In genomic region chr13:100988671-100989531, GRCm38 (mm10) we compare ENCODE assay signal across 8 mouse cellular contexts.
DNase-seq lines count a peak whose midpoint lies in the region.

No protein-coding gene starts in this region.

- peak; percentile 5 for DNase-seq in kidney, adult 9 months
- no peak for DNase-seq in kidney, adult 11 months
- DNase-seq in Muller cell, postnatal 12 days (ENCODE audit: inconsistent ontology term) = peak; percentile 77
- DNase-seq in fibroblast of lung, adult 2 months (ENCODE audit: low read depth) = peak; percentile 89
- peak; percentile 31 for DNase-seq in lung, postnatal 10 days
- DNase-seq in spleen, adult 12 weeks (ENCODE audit: low spot score) = no peak
- no peak for DNase-seq in c-Kit-positive CD71-positive TER-119-positive erythroid progenitor cells, embryonic 14.5 days (ENCODE audit: low spot score)
- no peak for DNase-seq in spleen, postnatal 14 days (ENCODE audit: low spot score in 2 of 2)

Comparison
In these comparisons a context has a peak if more than half of its experiments do, and no peak if none do; other contexts are left out.
1. DNase-seq: peak in kidney, adult 9 months (single experiment), Muller cell, postnatal 12 days (single experiment), fibroblast of lung, adult 2 months (single experiment) and lung, postnatal 10 days (single experiment); none in kidney, adult 11 months (single experiment), spleen, adult 12 weeks (single experiment), c-Kit-positive CD71-positive TER-119-positive erythroid progenitor cells, embryonic 14.5 days (single experiment) and spleen, postnatal 14 days (0 of 2).